Mouse (Mus musculus) midbrain, embryonic 12.5 days (tissue): ENCODE data around the gene Surf4. TPM values are rescaled to one million over a fixed set of nuclear protein-coding genes. Genes with fewer than 3 reads are reported as not detected.

Source experiments
- ATAC-seq: fragments of 200-750 bp; cut with Nextera tagmentation; 2 replicates; pipeline ENCODE4 v1.8.0; 2017; ENCODE audit warnings: low read depth, moderate TSS enrichment, moderate library complexity; ENCODE audit not compliant: low FRiP score
- H3K27ac ChIP-seq: fragments of 300-500 bp; sonication (generic); replicated peaks from 2 replicates; pipeline ENCODE4 v1.5.1; 2016; ENCODE audit warnings: mild to moderate bottlenecking
- H3K27me3 ChIP-seq: fragments of 300-500 bp; sonication (generic); 2 replicates; pipeline ENCODE4 v1.6.1; 2016; ENCODE audit warnings: mild to moderate bottlenecking
- H3K36me3 ChIP-seq: fragments of 300-500 bp; sonication (generic); 2 replicates; pipeline ENCODE4 v1.6.1; 2016
- H3K4me1 ChIP-seq: fragments of 300-500 bp; sonication (generic); 2 replicates; pipeline ENCODE4 v1.6.1; 2016
- H3K4me2 ChIP-seq: fragments of 300-500 bp; sonication (generic); replicated peaks from 2 replicates; pipeline ENCODE4 v1.6.1; 2016; ENCODE audit warnings: mild to moderate bottlenecking, moderate library complexity
- H3K4me3 ChIP-seq: fragments of 300-500 bp; sonication (generic); 2 replicates; pipeline ENCODE4 v1.5.1; 2016; ENCODE audit warnings: mild to moderate bottlenecking
- H3K9ac ChIP-seq: fragments of 300-500 bp; sonication (generic); replicated peaks from 2 replicates; pipeline ENCODE4 v1.6.1; 2016; ENCODE audit warnings: mild to moderate bottlenecking, moderate library complexity
- H3K9me3 ChIP-seq: fragments of 300-500 bp; sonication (generic); 2 replicates; pipeline ENCODE4 v1.6.1; 2016; ENCODE audit warnings: mild to moderate bottlenecking
- WGBS: fragments of 180-500 bp; shearing (Covaris S2); methylation state at CpG from one replicate; pipeline ENCODE4 v1.1.7; 2016; 5-methylcytosine and 5-hydroxymethylcytosine counted together
- polyA plus RNA-seq: library from polyadenylated mRNA; unstranded; fragments of >200 nt; fragmentation: Nextera tagmentation; extraction: Ambion mirVana; gene quantifications from 2 replicates; pipeline ENCODE4 v1.2.1, GENCODE M21; 2016

Surf4 gene
- polyA plus RNA-seq, 1 experiment from 2014 or later = 132 TPM

GRCm38 (mm10) chr2:26952866-26953265 lies 19.1 kb upstream of the Surf4 start:
- H3K4me2 ChIP-seq = no peak overlapping the region
- WGBS = 93% methylated on average over 8 of the region's 8 CpGs
- H3K9me3 ChIP-seq = no peaks in the 10 kb centered on the region
- H3K27me3 ChIP-seq = no peaks in the 10 kb centered on the region
- ATAC-seq = no peak
- no peaks in the 10 kb centered on the region for H3K4me1 ChIP-seq
- no peak overlapping the region for H3K27ac ChIP-seq
- peaks cover 77% of the 10 kb centered on the region for H3K36me3 ChIP-seq
- no peak overlapping the region for H3K9ac ChIP-seq
- H3K4me3 ChIP-seq = no peak overlapping the region

GRCm38 (mm10) chr2:26952193-26952592 lies 18.5 kb upstream of the Surf4 start:
- WGBS = 85% methylated on average over 4 of the region's 4 CpGs
- Histone ChIP-seq H3K9me3 (no peaks in the 10 kb centered on the region), H3K36me3 (peaks cover 73% of the 10 kb centered on the region), H3K4me1 (no peaks in the 10 kb centered on the region), H3K27ac (no peak overlapping the region), H3K4me3 (no peak overlapping the region), H3K27me3 (no peaks in the 10 kb centered on the region), H3K4me2 (no peak overlapping the region), H3K9ac (no peak overlapping the region)
- ATAC-seq = no peak

GRCm38 (mm10) chr2:26951346-26951905 lies 17.7 kb upstream of the Surf4 start:
- Histone ChIP-seq H3K4me2 (no peak overlapping the region), H3K9ac (no peak overlapping the region), H3K27me3 (no peaks in the 10 kb centered on the region), H3K27ac (no peak overlapping the region), H3K9me3 (no peaks in the 10 kb centered on the region), H3K36me3 (peaks cover 71% of the 10 kb centered on the region), H3K4me1 (no peaks in the 10 kb centered on the region), H3K4me3 (no peak overlapping the region)
- WGBS = 89% methylated on average over 8 of the region's 8 CpGs
- ATAC-seq = no peak

- WGBS = 89% methylated on average over 2 of the region's 2 CpGs
- no peaks in the 10 kb centered on the region for H3K9me3 ChIP-seq
- H3K36me3 ChIP-seq = peaks cover 61% of the 10 kb centered on the region
- no peak overlapping the region for H3K27ac ChIP-seq
- ATAC-seq = no peak
- no peak overlapping the region for H3K9ac ChIP-seq
- no peaks in the 10 kb centered on the region for H3K27me3 ChIP-seq
- no peak overlapping the region for H3K4me3 ChIP-seq
- no peak overlapping the region for H3K4me2 ChIP-seq
- no peaks in the 10 kb centered on the region for H3K4me1 ChIP-seq
Observed at GRCm38 (mm10) chr2:26950411-26950810, 16.7 kb upstream of the Surf4 start.

- Histone ChIP-seq H3K27me3 (no peaks in the 10 kb centered on the region), H3K9me3 (no peaks in the 10 kb centered on the region), H3K4me1 (no peaks in the 10 kb centered on the region), H3K4me2 (no peak overlapping the region), H3K4me3 (no peak overlapping the region), H3K27ac (no peak overlapping the region), H3K36me3 (peaks cover 10% of the 10 kb centered on the region; the same call in 1 of the 2 replicates), H3K9ac (no peak overlapping the region)
- 83% methylated on average over 3 of the region's 3 CpGs for WGBS
- ATAC-seq = no peak
Observed at GRCm38 (mm10) chr2:26943253-26943652, 9.5 kb upstream of the Surf4 start.

- WGBS = 42% methylated on average over 5 of the region's 5 CpGs
- no peaks in the 10 kb centered on the region for H3K9me3 ChIP-seq
- ATAC-seq = no peak
- H3K27ac ChIP-seq = no peak overlapping the region
- H3K9ac ChIP-seq = no peak overlapping the region
- H3K27me3 ChIP-seq = no peaks in the 10 kb centered on the region
- no peak overlapping the region for H3K4me3 ChIP-seq
- no peak overlapping the region for H3K4me2 ChIP-seq
- H3K4me1 ChIP-seq = no peaks in the 10 kb centered on the region
- H3K36me3 ChIP-seq = no peaks in the 10 kb centered on the region
Observed at GRCm38 (mm10) chr2:26941539-26941938, 7.8 kb upstream of the Surf4 start.

- H3K4me2 ChIP-seq = no peak overlapping the region
- H3K9me3 ChIP-seq = no peaks in the 10 kb centered on the region
- H3K27ac ChIP-seq = no peak overlapping the region
- H3K9ac ChIP-seq = no peak overlapping the region
- no peaks in the 10 kb centered on the region for H3K36me3 ChIP-seq
- no peak overlapping the region for H3K4me3 ChIP-seq
- no peaks in the 10 kb centered on the region for H3K27me3 ChIP-seq
- peaks cover 14% of the 10 kb centered on the region for H3K4me1 ChIP-seq
- no peak for ATAC-seq
- WGBS = 86% methylated on average over 1 of the region's 1 CpGs
Observed at GRCm38 (mm10) chr2:26936425-26936824, 2.7 kb upstream of the Surf4 start.

GRCm38 (mm10) chr2:26935286-26935685 lies 1.6 kb upstream of the Surf4 start:
- peaks cover 23% of the 10 kb centered on the region for H3K4me1 ChIP-seq
- H3K9me3 ChIP-seq = no peaks in the 10 kb centered on the region
- H3K4me2 ChIP-seq = no peak overlapping the region
- H3K36me3 ChIP-seq = peaks cover 6% of the 10 kb centered on the region; the same call in 1 of the 2 replicates
- 100% methylated on average over 2 of the region's 2 CpGs for WGBS
- no peak overlapping the region for H3K9ac ChIP-seq
- ATAC-seq = no peak
- H3K27me3 ChIP-seq = no peaks in the 10 kb centered on the region
- no peak overlapping the region for H3K4me3 ChIP-seq
- H3K27ac ChIP-seq = no peak overlapping the region

- Histone ChIP-seq H3K4me1 (peaks cover 23% of the 10 kb centered on the region), H3K9me3 (no peaks in the 10 kb centered on the region), H3K4me2 (peak overlapping the region; percentile 76), H3K9ac (peak overlapping the region; percentile 99), H3K27ac (peak overlapping the region; percentile 81), H3K36me3 (peaks cover 23% of the 10 kb centered on the region), H3K27me3 (no peaks in the 10 kb centered on the region), H3K4me3 (peak overlapping the region; percentile 94)
- ATAC-seq = no peak; the same call in none of the 2 replicates
- 4% methylated on average over 40 of the region's 49 CpGs for WGBS
Observed at GRCm38 (mm10) chr2:26932473-26933303, 1.0 kb downstream of the Surf4 start.

GRCm38 (mm10) chr2:26930390-26930789 lies 3.3 kb downstream of the Surf4 start:
- no peak for ATAC-seq
- no peak overlapping the region for H3K27ac ChIP-seq
- no peak overlapping the region for H3K4me2 ChIP-seq
- 46% methylated on average over 1 of the region's 1 CpGs for WGBS
- peaks cover 44% of the 10 kb centered on the region for H3K36me3 ChIP-seq
- no peaks in the 10 kb centered on the region for H3K9me3 ChIP-seq
- H3K27me3 ChIP-seq = no peaks in the 10 kb centered on the region
- no peak overlapping the region for H3K4me3 ChIP-seq
- H3K9ac ChIP-seq = no peak overlapping the region
- peaks cover 23% of the 10 kb centered on the region for H3K4me1 ChIP-seq

- Histone ChIP-seq H3K4me3 (no peak overlapping the region), H3K36me3 (peaks cover 68% of the 10 kb centered on the region), H3K27ac (no peak overlapping the region), H3K4me1 (peaks cover 21% of the 10 kb centered on the region), H3K9ac (no peak overlapping the region), H3K27me3 (no peaks in the 10 kb centered on the region), H3K9me3 (no peaks in the 10 kb centered on the region), H3K4me2 (no peak overlapping the region)
- ATAC-seq = no peak
- WGBS = 89% methylated on average over 6 of the region's 6 CpGs
Observed at GRCm38 (mm10) chr2:26927745-26928476, 5.8 kb downstream of the Surf4 start.

GRCm38 (mm10) chr2:26921784-26922183 lies 11.9 kb downstream of the Surf4 start:
- Histone ChIP-seq H3K27me3 (no peaks in the 10 kb centered on the region), H3K4me3 (no peak overlapping the region), H3K4me2 (no peak overlapping the region), H3K9ac (no peak overlapping the region), H3K36me3 (peaks cover 89% of the 10 kb centered on the region), H3K27ac (no peak overlapping the region), H3K9me3 (no peaks in the 10 kb centered on the region), H3K4me1 (peaks cover 11% of the 10 kb centered on the region)
- no peak for ATAC-seq
- WGBS = 89% methylated on average over 9 of the region's 9 CpGs
